Mouse (Mus musculus): ENCODE measurements around the gene Lrrc1. TPM values are rescaled to one million over a fixed set of nuclear protein-coding genes. Genes with fewer than 3 reads are reported as not detected.

The Lrrc1 gene
- polyA plus RNA-seq (2015; fragmentation: Nextera tagmentation; extraction: Ambion mirVana), result 15.5 and 16.5 TPM in 2 replicates

DNA sequence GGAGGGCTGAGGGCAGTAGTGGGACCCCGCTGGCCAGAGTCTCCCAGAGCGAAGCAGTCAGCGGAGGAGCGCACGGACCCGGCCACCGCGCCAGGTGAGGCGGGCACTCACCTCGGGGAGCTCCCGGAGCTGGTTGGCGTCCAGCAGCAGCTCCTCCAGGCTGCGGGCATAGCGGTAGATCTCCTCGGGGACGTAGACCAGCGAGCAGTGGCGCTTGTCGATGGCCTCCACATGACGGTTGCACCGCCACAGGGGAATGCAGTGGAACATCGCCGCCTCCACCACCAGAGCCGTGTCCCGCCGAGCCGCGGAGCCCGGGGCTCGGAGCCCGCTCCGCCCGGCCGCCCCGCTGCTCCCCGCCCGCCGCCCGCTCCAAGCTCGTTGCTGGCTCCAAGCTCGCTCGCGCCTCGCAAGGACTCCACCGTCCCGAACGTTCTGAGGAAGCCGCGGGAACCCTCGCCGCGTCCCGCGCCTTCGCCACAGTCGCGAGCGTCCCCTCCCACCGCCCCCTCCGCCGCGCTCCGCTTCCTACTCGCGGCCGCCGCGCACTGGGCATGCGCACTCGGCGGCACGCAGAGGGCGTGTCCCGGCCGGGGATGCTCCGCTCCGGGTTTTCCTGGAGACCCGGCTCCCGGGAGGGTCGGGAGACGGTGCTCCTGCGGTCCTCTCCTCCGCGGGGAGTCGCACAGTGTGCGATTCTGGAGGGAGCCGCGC, at the start of gene Lrrc1:
Gene Lrrc1 (minus strand): TSS at position 517 of the 714 bp plus-strand sequence.
- peak; percentile 88 for ATAC-seq
- TF ChIP-seq EP300 (IDR thresholded peaks at IDR 0.05) (no peak), CTCF (IDR thresholded peaks at IDR 0.05) (no peak)
- Histone ChIP-seq H3K27me3 (replicated peaks; ENCODE audit: insufficient read depth, low read length) (no peaks in the 10 kb centered on the region), H3K4me3 (ENCODE audit: low read depth, low read length) (peak within 1 kb of the TSS; percentile 75), H3K27ac (ENCODE audit: low read length) (peak within 1 kb of the TSS; percentile 77), H3K4me1 (ENCODE audit: insufficient read depth, low read depth, low read length) (peaks cover 6% of the 10 kb centered on the region; the same call in 1 of the 2 replicates), H3K36me3 (ENCODE audit: insufficient read depth, low read length) (no peaks in the 10 kb centered on the region), H3K9ac (replicated peaks; ENCODE audit: low read depth) (peak within 1 kb of the TSS; percentile 54), H3K9me3 (ENCODE audit: low read length) (no peaks in the 10 kb centered on the region), H3K4me2 (replicated peaks; ENCODE audit: low read depth, low read length) (peak within 1 kb of the TSS; percentile 94)
- DNase-seq (ENCODE audit: low spot score), result peak; percentile 90
- WGBS, result under 1% methylated on average over 74 of the region's 88 CpGs

DNA sequence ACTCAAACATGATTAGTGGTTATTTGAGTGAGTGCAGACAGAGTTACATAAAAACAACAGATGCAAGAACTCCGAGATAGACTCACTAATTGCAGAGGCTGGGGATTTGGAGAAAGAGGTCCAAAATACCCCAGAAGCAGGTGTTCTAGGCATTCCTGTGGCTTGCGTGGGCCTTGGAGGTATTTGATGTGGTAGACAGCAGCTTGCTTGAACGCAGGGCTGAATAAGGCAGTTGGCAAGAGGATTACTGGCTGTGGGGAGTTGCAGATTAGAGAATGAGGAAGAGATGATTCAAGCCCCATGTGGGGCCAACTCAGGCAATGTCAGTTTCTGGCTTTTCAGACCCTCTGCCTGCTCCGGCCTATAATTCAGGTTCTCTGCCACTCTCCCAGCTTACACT, 47.8 kb upstream of the Lrrc1 start:
- Histone ChIP-seq H3K36me3 (ENCODE audit: insufficient read depth, low read length) (no peaks in the 10 kb centered on the region), H3K9me3 (ENCODE audit: low read length) (no peaks in the 10 kb centered on the region), H3K4me1 (ENCODE audit: insufficient read depth, low read depth, low read length) (no peaks in the 10 kb centered on the region), H3K9ac (replicated peaks; ENCODE audit: low read depth) (no peak overlapping the region), H3K27ac (ENCODE audit: low read length) (no peak overlapping the region), H3K4me3 (ENCODE audit: low read depth, low read length) (no peak overlapping the region), H3K4me2 (replicated peaks; ENCODE audit: low read depth, low read length) (no peak overlapping the region), H3K27me3 (replicated peaks; ENCODE audit: insufficient read depth, low read length) (no peaks in the 10 kb centered on the region)
- ATAC-seq (no peak), DNase-seq (ENCODE audit: low spot score) (no peak)
- WGBS, result 55% methylated on average over 4 of the region's 4 CpGs
- TF ChIP-seq CTCF (IDR thresholded peaks at IDR 0.05), result no peak
- no peak for TF ChIP-seq EP300 (IDR thresholded peaks at IDR 0.05)

DNA sequence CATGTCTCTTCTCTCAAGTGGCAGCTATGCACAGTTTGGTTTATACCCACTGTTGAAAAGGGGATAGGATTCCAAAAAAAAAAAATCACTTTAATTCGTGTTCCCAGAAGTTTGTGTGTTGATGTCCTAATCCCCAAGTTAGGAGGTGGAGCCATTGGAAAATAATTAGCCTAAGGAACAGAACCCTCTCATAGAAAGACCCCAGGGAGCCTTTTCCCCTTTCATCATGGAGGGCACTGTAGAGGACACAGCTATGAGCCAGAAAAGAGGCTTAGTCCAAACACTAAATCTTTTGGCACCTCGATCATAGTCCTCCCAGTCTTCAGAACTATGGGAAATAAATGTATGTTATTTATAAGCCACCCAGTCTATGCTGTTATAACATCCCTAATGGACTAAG, 44.8 kb upstream of the Lrrc1 start:
- no peak for ATAC-seq
- no peak overlapping the region for H3K4me3 ChIP-seq (ENCODE audit: low read depth, low read length)
- H3K9me3 ChIP-seq (ENCODE audit: low read length), result no peaks in the 10 kb centered on the region
- TF ChIP-seq EP300 (IDR thresholded peaks at IDR 0.05) (no peak), CTCF (IDR thresholded peaks at IDR 0.05) (no peak)
- DNase-seq (ENCODE audit: low spot score), result no peak
- no peak overlapping the region for H3K27ac ChIP-seq (ENCODE audit: low read length)
- no peak overlapping the region for H3K4me2 ChIP-seq (replicated peaks; ENCODE audit: low read depth, low read length)
- H3K36me3 ChIP-seq (ENCODE audit: insufficient read depth, low read length), result no peaks in the 10 kb centered on the region
- 33% methylated on average over 2 of the region's 2 CpGs for WGBS
- no peaks in the 10 kb centered on the region for H3K4me1 ChIP-seq (ENCODE audit: insufficient read depth, low read depth, low read length)
- no peak overlapping the region for H3K9ac ChIP-seq (replicated peaks; ENCODE audit: low read depth)
- H3K27me3 ChIP-seq (replicated peaks; ENCODE audit: insufficient read depth, low read length), result no peaks in the 10 kb centered on the region

DNA sequence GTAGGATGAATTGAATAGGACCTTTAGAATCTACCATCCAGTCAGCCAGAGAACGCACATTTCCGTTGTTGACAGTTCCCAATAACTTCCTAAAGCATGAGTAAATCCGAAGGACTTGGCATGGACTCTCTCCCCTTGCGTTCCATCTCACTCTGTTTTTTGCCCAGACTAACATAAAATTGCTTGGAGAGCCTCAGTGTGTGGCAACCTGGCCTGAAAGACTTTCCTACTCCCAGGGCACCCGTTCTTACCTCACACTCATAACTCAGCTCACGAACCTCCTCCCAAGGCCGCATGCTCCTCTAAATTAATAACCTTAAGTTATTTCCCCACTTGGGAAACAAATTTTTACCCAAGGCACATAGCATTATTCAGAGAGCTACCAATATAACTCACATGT, 42.9 kb upstream of the Lrrc1 start:
- Histone ChIP-seq H3K4me2 (replicated peaks; ENCODE audit: low read depth, low read length) (no peak overlapping the region), H3K27me3 (replicated peaks; ENCODE audit: insufficient read depth, low read length) (no peaks in the 10 kb centered on the region), H3K36me3 (ENCODE audit: insufficient read depth, low read length) (no peaks in the 10 kb centered on the region), H3K27ac (ENCODE audit: low read length) (no peak overlapping the region), H3K4me1 (ENCODE audit: insufficient read depth, low read depth, low read length) (no peaks in the 10 kb centered on the region), H3K9ac (replicated peaks; ENCODE audit: low read depth) (no peak overlapping the region), H3K4me3 (ENCODE audit: low read depth, low read length) (no peak overlapping the region), H3K9me3 (ENCODE audit: low read length) (no peaks in the 10 kb centered on the region)
- 86% methylated on average over 7 of the region's 7 CpGs for WGBS
- DNase-seq (ENCODE audit: low spot score) (no peak), ATAC-seq (no peak)
- TF ChIP-seq EP300 (IDR thresholded peaks at IDR 0.05) (no peak), CTCF (IDR thresholded peaks at IDR 0.05) (no peak)

DNA sequence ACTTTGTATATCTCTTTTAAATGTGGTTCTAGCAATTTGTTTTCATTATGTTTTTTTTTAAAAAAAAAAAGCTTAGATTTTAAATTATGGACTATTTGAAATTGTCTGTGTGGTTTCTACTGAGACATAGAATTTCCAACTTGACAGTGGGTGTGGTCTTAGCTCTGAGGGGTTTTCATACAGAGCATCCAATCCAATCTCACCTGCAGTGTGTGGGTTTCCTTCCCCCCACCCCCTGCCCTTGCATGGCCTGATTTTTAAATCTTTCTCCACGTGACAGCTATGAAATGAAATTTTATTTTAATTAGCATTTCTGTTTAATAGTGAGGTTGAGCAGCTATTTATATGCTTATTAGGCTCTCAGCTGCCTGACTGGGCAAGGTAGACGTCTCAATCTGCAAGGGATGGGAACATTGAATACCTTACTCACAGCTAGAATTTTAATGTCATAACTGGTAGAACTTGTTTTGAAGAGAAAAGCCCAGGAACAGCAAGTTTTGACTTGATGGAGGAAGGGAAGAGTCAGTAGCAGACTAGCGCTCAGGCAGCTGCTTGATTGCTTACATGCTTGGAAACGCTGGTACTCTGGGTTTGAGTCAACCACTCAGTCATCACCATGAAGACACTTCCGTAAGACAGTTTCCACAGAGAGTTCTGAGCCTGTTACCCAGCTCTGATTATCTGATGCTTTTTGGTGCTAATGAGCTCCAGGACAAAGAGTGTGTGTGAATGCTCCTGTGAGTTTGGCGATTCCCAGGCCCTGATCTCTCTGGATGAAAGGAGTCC, 42.3 kb upstream of the Lrrc1 start:
- Histone ChIP-seq H3K9me3 (ENCODE audit: low read length) (no peaks in the 10 kb centered on the region), H3K27me3 (replicated peaks; ENCODE audit: insufficient read depth, low read length) (no peaks in the 10 kb centered on the region), H3K9ac (replicated peaks; ENCODE audit: low read depth) (no peak overlapping the region), H3K4me1 (ENCODE audit: insufficient read depth, low read depth, low read length) (no peaks in the 10 kb centered on the region), H3K36me3 (ENCODE audit: insufficient read depth, low read length) (no peaks in the 10 kb centered on the region), H3K27ac (ENCODE audit: low read length) (no peak overlapping the region), H3K4me2 (replicated peaks; ENCODE audit: low read depth, low read length) (no peak overlapping the region), H3K4me3 (ENCODE audit: low read depth, low read length) (no peak overlapping the region)
- TF ChIP-seq EP300 (IDR thresholded peaks at IDR 0.05), result no peak
- TF ChIP-seq CTCF (IDR thresholded peaks at IDR 0.05), result no peak
- ATAC-seq (no peak), DNase-seq (ENCODE audit: low spot score) (no peak)
- 64% methylated on average over 6 of the region's 6 CpGs for WGBS

DNA sequence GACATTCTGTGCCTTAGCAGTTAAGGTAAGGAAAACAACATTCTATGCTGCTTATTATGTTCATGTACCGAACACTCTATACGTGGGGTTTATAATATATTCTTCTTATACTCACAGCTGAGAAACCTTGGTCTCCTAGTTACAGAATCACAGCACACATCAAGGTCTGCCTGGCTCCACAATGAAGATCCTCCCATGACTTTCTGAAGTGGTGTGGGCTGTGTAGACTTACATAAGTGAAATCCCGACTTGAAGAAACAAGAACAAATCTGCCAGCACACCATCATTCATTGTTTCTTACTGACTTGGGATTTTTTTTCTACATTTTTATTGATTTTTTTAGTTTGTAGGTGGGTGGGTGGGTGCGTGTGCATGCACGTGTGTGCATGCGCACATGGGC, 40.1 kb upstream of the Lrrc1 start:
- no peak for DNase-seq (ENCODE audit: low spot score)
- WGBS, result 85% methylated on average over 6 of the region's 6 CpGs
- no peak overlapping the region for H3K4me3 ChIP-seq (ENCODE audit: low read depth, low read length)
- ATAC-seq, result no peak
- TF ChIP-seq EP300 (IDR thresholded peaks at IDR 0.05) (no peak), CTCF (IDR thresholded peaks at IDR 0.05) (no peak)
- H3K27ac ChIP-seq (ENCODE audit: low read length), result no peak overlapping the region
- H3K4me2 ChIP-seq (replicated peaks; ENCODE audit: low read depth, low read length), result no peak overlapping the region
- H3K27me3 ChIP-seq (replicated peaks; ENCODE audit: insufficient read depth, low read length), result no peaks in the 10 kb centered on the region
- no peaks in the 10 kb centered on the region for H3K4me1 ChIP-seq (ENCODE audit: insufficient read depth, low read depth, low read length)
- H3K36me3 ChIP-seq (ENCODE audit: insufficient read depth, low read length), result no peaks in the 10 kb centered on the region
- H3K9ac ChIP-seq (replicated peaks; ENCODE audit: low read depth), result no peak overlapping the region
- no peaks in the 10 kb centered on the region for H3K9me3 ChIP-seq (ENCODE audit: low read length)

All from lung, postnatal 0 days (tissue).